ENCODE assay signal across 20 mouse cellular contexts in the genomic region with DNA sequence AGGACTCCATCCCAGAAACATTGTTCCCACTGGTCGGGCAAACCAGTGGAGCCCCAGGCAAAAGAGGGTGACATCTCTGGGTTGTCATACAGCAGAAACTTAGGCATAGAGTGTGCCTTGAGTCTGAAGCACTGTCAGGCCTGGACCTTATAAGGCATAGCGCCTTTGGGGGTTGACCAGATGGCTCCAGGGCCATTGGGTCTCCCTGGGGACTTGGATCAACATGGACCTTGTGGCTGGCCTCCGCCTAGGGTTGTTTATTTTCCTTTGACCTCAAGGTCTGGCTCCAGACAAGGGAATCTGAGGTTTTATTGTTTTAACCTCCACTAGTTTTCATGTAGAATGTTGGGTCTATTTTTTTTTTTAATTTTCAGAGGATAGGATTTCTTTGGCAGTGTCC. TPM values are rescaled to one million over a fixed set of nuclear protein-coding genes. Genes with fewer than 3 reads are reported as not detected.
DNase-seq lines count a peak whose midpoint lies in the region; ATAC-seq and TF ChIP-seq lines count a peak whose summit lies in the region.
"Had no signal": no experiment of that assay in that cellular context is flagged by ENCODE, and none has a peak within 500 bp of the region (broad histone marks: within the 10 kb centered on the region; RNA-seq: fewer than 3 reads in every experiment).

No protein-coding gene starts in this region.

- 77% methylated on average over 3 of the region's 3 CpGs for WGBS in midbrain, embryonic 10.5 days
- 76% methylated on average over 3 of the region's 3 CpGs for WGBS in midbrain, embryonic 11.5 days
- WGBS in kidney, embryonic 14.5 days, result 49% methylated on average over 3 of the region's 3 CpGs
- 90% methylated on average over 3 of the region's 3 CpGs for WGBS in hindbrain, postnatal 0 days

- DNase-seq in midbrain, embryonic 10.5 days (ENCODE audit: low spot score), result peak; percentile 24
- no peak for DNase-seq in midbrain, embryonic 11.5 days (ENCODE audit: low spot score, missing footprints)
- peak; percentile 29 for DNase-seq in embryo, embryonic 11 days
- peak; percentile 62 to 75 for DNase-seq in kidney, postnatal 4 days
- no peak for DNase-seq in frontal cortex, postnatal 36 days (ENCODE audit: low spot score in 2 of 2)
- DNase-seq in cerebellum, postnatal 10 days, result no peak
- no peak for DNase-seq in hindbrain, postnatal 0 days (ENCODE audit: low spot score)
- DNase-seq: cerebellum, adult 11-12 months; gastrocnemius, postnatal 25 days; heart, postnatal 4 days; layer of hippocampus, postnatal 36 days; lung, adult 18-20 months; lung, postnatal 36 days; spleen, adult 18-20 months had no signal

- ATAC-seq in midbrain, embryonic 11.5 days (ENCODE audit: low FRiP score), result no peak
- ATAC-seq in kidney, embryonic 14.5 days (ENCODE audit: low FRiP score, low TSS enrichment), result peak; percentile 37; the same call in 1 of the 2 replicates
- ATAC-seq in hindbrain, postnatal 0 days, result no peak
- ATAC-seq: hindbrain, embryonic 16.5 days; midbrain, embryonic 13.5 days had no signal

- H3K4me1 ChIP-seq in midbrain, embryonic 10.5 days, result no peaks in the 10 kb centered on the region
- H3K4me1 ChIP-seq in midbrain, embryonic 11.5 days (ENCODE audit: control insufficient read depth, insufficient read depth, low read length), result no peaks in the 10 kb centered on the region
- peaks cover 21% of the 10 kb centered on the region for H3K4me1 ChIP-seq in kidney, embryonic 14.5 days (ENCODE audit: control insufficient read depth, insufficient read depth, low read length)
- no peaks in the 10 kb centered on the region for H3K4me1 ChIP-seq in hindbrain, postnatal 0 days (ENCODE audit: insufficient read depth, low read length)
- H3K4me1 ChIP-seq: midbrain, embryonic 13.5 days had no signal

- TF ChIP-seq CTCF in hindbrain, postnatal 0 days (IDR thresholded peaks at IDR 0.05; ENCODE audit: low read depth), result no peak

- H3K4me3 ChIP-seq in midbrain, embryonic 10.5 days, result no peak overlapping the region
- H3K4me3 ChIP-seq in midbrain, embryonic 11.5 days (ENCODE audit: low read depth, low read length), result no peak overlapping the region
- H3K4me3 ChIP-seq in kidney, embryonic 14.5 days (ENCODE audit: low read length), result no peak overlapping the region
- no peak overlapping the region for H3K4me3 ChIP-seq in hindbrain, postnatal 0 days (ENCODE audit: low read length)
- H3K4me3 ChIP-seq: embryonic facial prominence, embryonic 15.5 days; forebrain, embryonic 10.5 days; heart, embryonic 12.5 days; midbrain, embryonic 13.5 days had no signal

- H3K9ac ChIP-seq in midbrain, embryonic 11.5 days (ENCODE audit: low read length), result no peak overlapping the region
- H3K9ac ChIP-seq in kidney, embryonic 14.5 days (ENCODE audit: low read depth, low read length), result no peak overlapping the region
- no peak overlapping the region for H3K9ac ChIP-seq in hindbrain, postnatal 0 days (replicated peaks; ENCODE audit: low read length)
- H3K9ac ChIP-seq: embryonic facial prominence, embryonic 15.5 days; heart, embryonic 12.5 days; midbrain, embryonic 13.5 days had no signal

- no peak overlapping the region for H3K4me2 ChIP-seq in midbrain, embryonic 11.5 days
- no peak overlapping the region for H3K4me2 ChIP-seq in kidney, embryonic 14.5 days (replicated peaks; ENCODE audit: low read depth, low read length)
- no peak overlapping the region for H3K4me2 ChIP-seq in hindbrain, postnatal 0 days (ENCODE audit: low read depth, low read length)
- H3K4me2 ChIP-seq: embryonic facial prominence, embryonic 15.5 days; heart, embryonic 12.5 days; midbrain, embryonic 13.5 days had no signal

- H3K36me3 ChIP-seq in midbrain, embryonic 10.5 days, result no peaks in the 10 kb centered on the region
- H3K36me3 ChIP-seq in midbrain, embryonic 11.5 days (ENCODE audit: control insufficient read depth, insufficient read depth, low read length), result no peaks in the 10 kb centered on the region
- H3K36me3 ChIP-seq in kidney, embryonic 14.5 days (ENCODE audit: control insufficient read depth, insufficient read depth, low read length), result peaks cover 14% of the 10 kb centered on the region; the same call in 1 of the 2 replicates
- H3K36me3 ChIP-seq in hindbrain, postnatal 0 days (ENCODE audit: insufficient read depth, low read length), result no peaks in the 10 kb centered on the region
- H3K36me3 ChIP-seq: midbrain, embryonic 13.5 days had no signal

- H3K9me3 ChIP-seq in midbrain, embryonic 10.5 days (replicated peaks), result no peaks in the 10 kb centered on the region
- H3K9me3 ChIP-seq in midbrain, embryonic 11.5 days (ENCODE audit: control insufficient read depth, low read length), result no peaks in the 10 kb centered on the region
- no peaks in the 10 kb centered on the region for H3K9me3 ChIP-seq in kidney, embryonic 14.5 days (ENCODE audit: control insufficient read depth, low read length)
- no peaks in the 10 kb centered on the region for H3K9me3 ChIP-seq in hindbrain, postnatal 0 days (ENCODE audit: low read length)
- H3K9me3 ChIP-seq: embryonic facial prominence, embryonic 15.5 days; forebrain, embryonic 10.5 days; midbrain, embryonic 13.5 days had no signal

- H3K27ac ChIP-seq in midbrain, embryonic 10.5 days (replicated peaks), result no peak overlapping the region
- no peak overlapping the region for H3K27ac ChIP-seq in midbrain, embryonic 11.5 days (ENCODE audit: low read depth, low read length)
- H3K27ac ChIP-seq in kidney, embryonic 14.5 days (ENCODE audit: low read depth, low read length), result no peak overlapping the region; the same call in 1 of the 2 replicates
- no peak overlapping the region for H3K27ac ChIP-seq in hindbrain, postnatal 0 days
- H3K27ac ChIP-seq: embryonic facial prominence, embryonic 15.5 days; forebrain, embryonic 10.5 days; midbrain, embryonic 13.5 days had no signal

- H3K27me3 ChIP-seq in midbrain, embryonic 10.5 days (ENCODE audit: low read depth, poor library complexity, severe bottlenecking), result no peaks in the 10 kb centered on the region
- H3K27me3 ChIP-seq in midbrain, embryonic 11.5 days (ENCODE audit: control insufficient read depth, insufficient read depth, low read length), result no peaks in the 10 kb centered on the region
- no peaks in the 10 kb centered on the region for H3K27me3 ChIP-seq in kidney, embryonic 14.5 days (ENCODE audit: control insufficient read depth, insufficient read depth, low read length)
- no peaks in the 10 kb centered on the region for H3K27me3 ChIP-seq in hindbrain, postnatal 0 days (ENCODE audit: insufficient read depth, low read length)
- H3K27me3 ChIP-seq: embryonic facial prominence, embryonic 15.5 days; heart, embryonic 12.5 days; midbrain, embryonic 13.5 days had no signal

RNA-seq across cellular contexts. Expression of gene Ctdspl, which starts 52.7 kb away (rescaled TPM):
- polyA plus RNA-seq in midbrain, embryonic 10.5 days (2016; fragmentation: Nextera tagmentation; extraction: Ambion mirVana), result 6.2 and 6.6 TPM in 2 replicates
- polyA plus RNA-seq in midbrain, embryonic 11.5 days (2014; fragmentation: Nextera tagmentation; extraction: Ambion mirVana), result 4.9 and 5.5 TPM in 2 replicates
- polyA plus RNA-seq in kidney, embryonic 14.5 days (2014; fragmentation: Nextera tagmentation; extraction: Ambion mirVana), result 25.3 and 31.2 TPM in 2 replicates
- total RNA-seq in hindbrain, postnatal 0 days (2014; rRNA removed), result 7.6 and 8.4 TPM in 2 replicates
- 5.5 and 7.0 TPM in 2 replicates for polyA plus RNA-seq in hindbrain, postnatal 0 days (2015; fragmentation: Nextera tagmentation; extraction: Ambion mirVana)

Comparison
In these comparisons a context has a peak if more than half of its experiments do, and no peak if none do; other contexts are left out.
1. DNase-seq: peak in midbrain, embryonic 10.5 days (single experiment), embryo, embryonic 11 days (single experiment) and kidney, postnatal 4 days (2 of 2); none in midbrain, embryonic 11.5 days (single experiment), frontal cortex, postnatal 36 days (0 of 2), cerebellum, postnatal 10 days (0 of 2) and hindbrain, postnatal 0 days (single experiment).